Mouse (Mus musculus) lung, embryonic 14.5 days (tissue): ENCODE measurements at regions not wholly inside any gene's neighbourhood (a gene's known extent, or its start where the extent isn't known, plus 50 kb on each side); places are given as distances from the start of the nearest gene placed in this dataset.
"Not testable (repeated sequence)": the region's sequence is repeated elsewhere in the genome, so short reads cannot be mapped to it uniquely, and the experiment has no call there.

Experiments used
- ATAC-seq: fragments of 200-750 bp; cut with Nextera tagmentation; 2 replicates; pipeline ENCODE4 v1.8.0; 2017; ENCODE audit warnings: mild to moderate bottlenecking, moderate TSS enrichment, moderate library complexity; ENCODE audit not compliant: insufficient read depth
- DNase-seq: peaks from one replicate; pipeline ENCODE4 v3.0.0-alpha.2; 2015
- H3K27ac ChIP-seq: fragments of 300-500 bp; sonication (generic); 2 replicates; pipeline ENCODE4 v1.5.1; 2014; ENCODE audit warnings: low read depth, mild to moderate bottlenecking, moderate library complexity
- H3K27me3 ChIP-seq: fragments of 300-500 bp; sonication (generic); 2 replicates; pipeline ENCODE4 v1.6.1; 2014; ENCODE audit warnings: low read length, control low read depth; ENCODE audit not compliant: insufficient read depth
- H3K36me3 ChIP-seq: fragments of 300-500 bp; sonication (generic); 2 replicates; pipeline ENCODE4 v1.6.1; 2014; ENCODE audit warnings: control low read depth; ENCODE audit not compliant: insufficient read depth
- H3K4me1 ChIP-seq: fragments of 300-500 bp; sonication (generic); 2 replicates; pipeline ENCODE4 v1.6.1; 2014; ENCODE audit warnings: antibody characterized with exemption, control low read depth; ENCODE audit not compliant: insufficient read depth
- H3K4me2 ChIP-seq: fragments of 300-500 bp; sonication (generic); 2 replicates; pipeline ENCODE4 v1.6.1; 2014; ENCODE audit warnings: mild to moderate bottlenecking
- H3K4me3 ChIP-seq: fragments of 300-500 bp; sonication (generic); 2 replicates; pipeline ENCODE4 v1.5.1; 2014; ENCODE audit warnings: low read depth, low read length
- H3K9ac ChIP-seq: fragments of 300-500 bp; sonication (generic); 2 replicates; pipeline ENCODE4 v1.6.1; 2014
- H3K9me3 ChIP-seq: fragments of 300-500 bp; sonication (generic); 2 replicates; pipeline ENCODE4 v1.6.1; 2016; ENCODE audit warnings: low read depth, low read length, control low read depth
- CTCF ChIP-seq: IDR thresholded peaks from 2 replicates; pipeline ENCODE4 v1.5.1; 2016; ENCODE audit warnings: antibody characterized with exemption, low read depth
- WGBS: fragments of 180-500 bp; shearing (Covaris S2); extraction: QIAGEN DNeasy Blood & Tissue Kit; methylation state at CpG from one replicate; pipeline ENCODE4 v1.1.7; 2014; 5-methylcytosine and 5-hydroxymethylcytosine counted together

DNA sequence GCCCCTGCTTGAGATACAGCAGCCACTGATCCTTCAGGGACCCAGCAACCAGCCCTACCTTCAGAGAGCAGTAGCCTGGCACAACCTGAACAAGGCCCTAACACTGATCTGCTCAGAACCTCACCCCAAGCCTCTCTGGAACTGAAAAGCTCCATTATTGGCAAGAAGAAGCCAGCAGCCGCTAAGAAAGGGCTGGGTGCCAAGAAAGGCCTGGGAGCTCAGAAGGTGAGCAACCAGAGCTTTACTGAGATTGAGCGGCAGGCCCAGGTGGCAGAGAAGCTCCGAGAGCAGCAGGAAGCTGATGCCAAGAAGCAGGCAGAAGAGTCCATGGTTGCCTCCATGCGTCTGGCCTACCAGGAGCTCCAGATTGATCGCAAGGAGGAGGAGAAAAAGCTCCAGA lies 74.4 kb upstream of the Oxtr start:
- not testable (repeated sequence) for H3K4me3 ChIP-seq, H3K4me2 ChIP-seq, H3K4me1 ChIP-seq, H3K27me3 ChIP-seq, H3K9me3 ChIP-seq, H3K27ac ChIP-seq, H3K36me3 ChIP-seq, ATAC-seq, H3K9ac ChIP-seq
- DNase-seq: peak; percentile 12
- 71% methylated on average over 5 of the region's 5 CpGs for WGBS

DNA sequence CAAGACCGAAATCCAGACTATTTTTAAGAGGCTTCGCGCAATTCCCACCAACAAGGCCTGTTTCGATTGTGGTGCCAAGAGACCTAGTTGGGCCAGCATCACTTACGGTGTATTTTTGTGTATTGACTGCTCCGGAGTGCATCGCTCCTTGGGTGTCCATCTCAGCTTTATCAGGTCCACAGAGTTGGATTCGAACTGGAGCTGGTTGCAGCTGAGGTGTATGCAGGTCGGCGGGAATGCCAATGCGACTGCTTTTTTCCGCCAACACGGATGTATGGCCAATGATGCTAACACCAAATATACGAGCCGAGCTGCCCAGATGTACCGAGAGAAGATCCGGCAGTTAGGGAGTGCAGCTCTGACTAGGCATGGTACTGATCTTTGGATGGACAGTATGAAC lies 73.9 kb upstream of the Oxtr start:
- not testable (repeated sequence) for H3K4me1 ChIP-seq, H3K27ac ChIP-seq, H3K4me3 ChIP-seq, H3K9me3 ChIP-seq, H3K36me3 ChIP-seq, H3K9ac ChIP-seq, ATAC-seq, DNase-seq, H3K27me3 ChIP-seq, H3K4me2 ChIP-seq
- 93% methylated on average over 17 of the region's 17 CpGs for WGBS

DNA sequence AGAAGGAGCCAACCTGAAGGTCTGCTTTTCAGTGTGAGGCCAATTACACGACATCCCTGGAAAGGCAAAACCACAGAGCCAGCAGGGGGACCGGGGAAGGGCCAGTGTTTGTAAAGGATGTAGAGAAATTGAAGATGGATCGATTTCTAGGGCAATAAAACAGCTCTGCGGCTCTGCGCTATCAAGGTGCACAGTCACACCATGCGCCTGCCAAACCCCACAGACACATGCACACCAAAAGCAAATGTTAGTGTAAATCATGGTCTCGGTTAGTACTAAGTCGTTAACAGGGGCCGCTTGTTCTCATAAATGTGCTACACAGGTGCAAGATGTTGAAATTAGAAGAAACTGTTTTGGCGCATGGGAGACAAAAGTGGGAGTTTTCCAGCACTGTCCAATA lies 72.3 kb upstream of the Oxtr start:
- no peaks in the 10 kb centered on the region for H3K36me3 ChIP-seq
- no peaks in the 10 kb centered on the region for H3K9me3 ChIP-seq
- no peak overlapping the region for H3K4me3 ChIP-seq
- H3K27ac ChIP-seq: no peak overlapping the region
- H3K4me2 ChIP-seq: no peak overlapping the region
- no peak overlapping the region for H3K9ac ChIP-seq
- DNase-seq (no peak), ATAC-seq (no peak)
- TF ChIP-seq CTCF: no peak
- H3K27me3 ChIP-seq: no peaks in the 10 kb centered on the region
- 75% methylated on average over 10 of the region's 10 CpGs for WGBS
- H3K4me1 ChIP-seq: no peaks in the 10 kb centered on the region

DNA sequence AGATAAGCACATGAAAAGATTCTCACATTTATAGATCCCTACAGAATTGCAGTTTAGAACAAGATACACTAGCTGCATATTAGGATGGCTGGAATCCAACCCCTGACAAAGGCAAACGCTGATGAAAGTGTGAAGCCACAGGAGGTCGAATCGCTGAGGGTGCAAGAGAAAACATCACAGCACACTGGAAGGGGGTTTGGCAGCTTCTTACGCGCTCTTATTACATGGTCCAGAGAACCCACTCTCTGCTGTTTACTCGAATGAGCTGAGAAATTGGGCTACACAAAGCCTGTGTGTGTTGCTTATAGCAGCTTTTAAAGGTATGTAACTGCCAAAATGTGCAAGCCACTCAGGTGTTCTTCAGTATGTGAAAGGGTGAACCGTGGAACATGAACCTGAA lies 71.8 kb upstream of the Oxtr start:
- Histone ChIP-seq H3K27ac (no peak overlapping the region), H3K36me3 (no peaks in the 10 kb centered on the region), H3K9me3 (no peaks in the 10 kb centered on the region), H3K4me3 (no peak overlapping the region), H3K4me1 (no peaks in the 10 kb centered on the region), H3K27me3 (no peaks in the 10 kb centered on the region), H3K4me2 (no peak overlapping the region), H3K9ac (no peak overlapping the region)
- peak; percentile 21 for DNase-seq
- WGBS: 50% methylated on average over 7 of the region's 7 CpGs
- no peak for TF ChIP-seq CTCF
- ATAC-seq: no peak

DNA sequence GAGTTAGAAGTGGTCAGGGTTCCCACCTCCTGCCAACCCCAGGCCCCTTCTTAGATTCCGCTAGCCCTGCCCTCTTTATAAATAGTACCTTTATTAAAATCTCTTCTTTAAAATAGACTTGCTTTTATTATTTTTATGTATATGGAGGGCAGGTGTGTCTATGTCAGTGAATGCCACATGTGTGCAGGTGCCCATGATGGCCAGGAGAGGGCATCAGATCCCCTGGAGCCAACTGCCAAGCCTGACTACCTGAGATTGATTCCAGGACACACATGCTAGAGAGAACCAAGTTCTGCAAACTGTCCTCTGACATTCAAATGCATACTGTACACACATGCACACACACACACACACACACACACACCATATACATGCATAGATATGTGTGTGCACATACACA lies 69.8 kb upstream of the Oxtr start:
- Histone ChIP-seq H3K4me2 (no peak overlapping the region), H3K9me3 (no peaks in the 10 kb centered on the region), H3K9ac (no peak overlapping the region), H3K4me3 (no peak overlapping the region), H3K4me1 (no peaks in the 10 kb centered on the region), H3K27ac (no peak overlapping the region), H3K36me3 (no peaks in the 10 kb centered on the region), H3K27me3 (no peaks in the 10 kb centered on the region)
- DNase-seq: no peak
- TF ChIP-seq CTCF: 0 out of 2 replicates have a peak, but pooled peaks have one; percentile 7
- ATAC-seq: no peak
- 90% methylated on average over 1 of the region's 1 CpGs for WGBS

DNA sequence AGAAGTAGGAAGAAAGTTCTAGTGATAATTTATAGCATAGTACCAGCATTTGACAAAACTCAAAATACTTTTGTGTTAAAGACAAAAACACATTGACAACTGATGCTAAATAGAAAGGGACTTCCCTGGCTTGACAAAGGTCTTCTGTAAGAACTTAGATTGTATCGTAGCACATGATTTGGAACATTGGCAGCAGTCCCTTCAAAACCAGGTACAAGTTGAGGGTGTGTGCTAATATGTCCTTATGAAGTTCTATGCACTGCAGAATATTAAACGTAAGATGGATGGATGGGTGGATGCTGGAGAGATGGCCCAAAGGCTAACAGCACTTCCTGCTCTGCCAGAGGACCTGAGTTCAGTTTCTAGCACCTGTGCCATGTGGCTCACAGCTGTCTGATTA lies 67.8 kb upstream of the Oxtr start:
- Histone ChIP-seq H3K27ac (no peak overlapping the region), H3K4me2 (no peak overlapping the region), H3K27me3 (no peaks in the 10 kb centered on the region), H3K4me3 (no peak overlapping the region), H3K36me3 (no peaks in the 10 kb centered on the region), H3K9ac (no peak overlapping the region), H3K9me3 (no peaks in the 10 kb centered on the region), H3K4me1 (no peaks in the 10 kb centered on the region)
- no peak for TF ChIP-seq CTCF
- ATAC-seq (no peak), DNase-seq (no peak)
- 81% methylated on average over 2 of the region's 2 CpGs for WGBS

DNA sequence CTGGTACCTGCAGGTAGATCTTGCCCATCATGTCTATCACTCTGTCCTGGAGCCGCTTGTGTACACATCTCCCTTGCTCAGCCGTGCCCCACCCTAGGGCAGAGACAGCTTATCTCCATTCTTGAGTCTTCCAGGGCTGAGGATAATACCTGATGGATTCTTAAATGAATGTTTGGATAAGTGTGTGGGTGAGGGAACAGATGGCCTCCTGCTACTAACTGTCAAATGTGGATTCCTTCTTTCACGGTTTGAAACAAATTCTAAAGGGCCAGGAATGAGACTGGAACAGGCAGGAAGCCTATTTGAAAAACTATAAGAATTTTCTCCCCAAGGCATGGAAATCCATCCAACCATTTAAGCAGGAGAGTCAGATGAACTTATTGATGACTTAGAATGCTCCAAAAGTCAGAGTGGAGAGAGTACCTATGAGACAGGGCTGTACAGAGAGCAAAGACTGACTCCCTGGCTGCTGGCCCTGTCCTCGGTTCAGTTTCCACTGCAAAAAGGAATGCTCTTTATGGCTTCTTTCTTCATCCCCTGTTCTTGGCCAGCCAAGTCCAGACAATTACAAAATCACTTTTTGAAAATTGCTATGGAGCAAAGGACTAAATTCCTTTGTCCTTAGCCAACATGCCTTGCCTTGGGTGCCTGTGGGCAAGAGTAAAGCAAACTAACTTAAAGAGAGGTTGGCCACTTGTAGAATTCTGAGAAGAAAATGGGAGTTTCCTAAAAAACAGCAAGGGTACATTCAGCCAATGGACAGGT lies 66.8 kb upstream of the Oxtr start:
- Histone ChIP-seq H3K4me3 (no peak overlapping the region), H3K4me2 (no peak overlapping the region), H3K4me1 (no peaks in the 10 kb centered on the region), H3K27ac (no peak overlapping the region), H3K36me3 (no peaks in the 10 kb centered on the region), H3K9ac (no peak overlapping the region), H3K27me3 (no peaks in the 10 kb centered on the region), H3K9me3 (no peaks in the 10 kb centered on the region)
- TF ChIP-seq CTCF: no peak
- WGBS: 49% methylated on average over 4 of the region's 4 CpGs
- DNase-seq (no peak), ATAC-seq (no peak)

DNA sequence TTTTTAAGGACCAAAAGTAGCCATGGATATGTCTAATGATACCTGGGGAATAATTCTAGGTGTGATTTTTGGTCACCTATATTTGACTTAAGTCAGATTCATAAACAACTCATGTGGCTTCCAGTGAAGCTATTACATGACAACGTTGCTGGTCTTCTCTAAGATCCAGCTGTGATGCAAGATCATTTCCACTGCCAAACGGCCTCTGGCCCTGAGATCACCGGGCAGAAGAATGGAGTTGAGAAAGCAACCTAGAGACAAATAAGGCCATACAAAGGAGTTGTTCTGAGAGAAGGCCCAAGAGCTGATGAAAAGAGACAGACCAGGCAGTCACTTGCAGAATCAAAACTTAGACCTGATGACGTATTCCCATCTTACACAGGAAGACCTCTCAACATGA lies 64.3 kb upstream of the Oxtr start:
- H3K9ac ChIP-seq: no peak overlapping the region
- no peak overlapping the region for H3K4me3 ChIP-seq
- H3K9me3 ChIP-seq: no peaks in the 10 kb centered on the region
- no peak overlapping the region for H3K27ac ChIP-seq
- WGBS: 87% methylated on average over 4 of the region's 4 CpGs
- TF ChIP-seq CTCF: no peak
- no peaks in the 10 kb centered on the region for H3K4me1 ChIP-seq
- no peak for ATAC-seq
- no peak for DNase-seq
- no peaks in the 10 kb centered on the region for H3K27me3 ChIP-seq
- no peaks in the 10 kb centered on the region for H3K36me3 ChIP-seq
- no peak overlapping the region for H3K4me2 ChIP-seq
